Mouse (Mus musculus): ENCODE measurements around the gene Rgs3.

The Rgs3 gene

GRCm38 (mm10) chr4:62629461-62629860 lies 69.8 kb downstream of the Rgs3 start:
- DNase-seq (ENCODE audit: low spot score), result no peak

- peak; percentile 64 for DNase-seq (ENCODE audit: low spot score)
These were observed 70.3 kb downstream of the Rgs3 start for GRCm38 (mm10) chr4:62629905-62630304.

- no peak for DNase-seq (ENCODE audit: low spot score)
These were observed 73.6 kb downstream of the Rgs3 start for GRCm38 (mm10) chr4:62633243-62633642.

- DNase-seq (ENCODE audit: low spot score), result peak; percentile 46
These were observed 74.5 kb downstream of the Rgs3 start for GRCm38 (mm10) chr4:62634054-62634591.

- no peak for DNase-seq (ENCODE audit: low spot score)
These were observed 75.2 kb downstream of the Rgs3 start for GRCm38 (mm10) chr4:62634840-62635239.

GRCm38 (mm10) chr4:62636047-62636446 lies 76.4 kb downstream of the Rgs3 start:
- no peak for DNase-seq (ENCODE audit: low spot score)

- no peak for DNase-seq (ENCODE audit: low spot score)
These were observed 78.4 kb downstream of the Rgs3 start for GRCm38 (mm10) chr4:62637856-62638604.

- DNase-seq (ENCODE audit: low spot score), result no peak
These were observed 81.0 kb downstream of the Rgs3 start for GRCm38 (mm10) chr4:62640496-62641229.

- no peak for DNase-seq (ENCODE audit: low spot score)
These were observed 81.6 kb downstream of the Rgs3 start for GRCm38 (mm10) chr4:62641230-62641589.

- DNase-seq (ENCODE audit: low spot score), result no peak
These were observed 82.0 kb downstream of the Rgs3 start for GRCm38 (mm10) chr4:62641656-62642055.

GRCm38 (mm10) chr4:62643401-62643800 lies 83.8 kb downstream of the Rgs3 start:
- peak; percentile 57 for DNase-seq (ENCODE audit: low spot score)

- DNase-seq (ENCODE audit: low spot score), result no peak
These were observed 84.6 kb downstream of the Rgs3 start for GRCm38 (mm10) chr4:62644031-62644793.

- DNase-seq (ENCODE audit: low spot score), result no peak
These were observed 87.1 kb downstream of the Rgs3 start for GRCm38 (mm10) chr4:62646556-62647248.

- DNase-seq (ENCODE audit: low spot score), result no peak
These were observed 89.2 kb downstream of the Rgs3 start for GRCm38 (mm10) chr4:62648848-62649247.

- DNase-seq (ENCODE audit: low spot score), result no peak
These were observed 90.0 kb downstream of the Rgs3 start for GRCm38 (mm10) chr4:62649536-62650230.

- DNase-seq (ENCODE audit: low spot score), result no peak
These were observed 91.6 kb downstream of the Rgs3 start for GRCm38 (mm10) chr4:62651179-62651760.

GRCm38 (mm10) chr4:62652215-62652614 lies 92.6 kb downstream of the Rgs3 start:
- no peak for DNase-seq (ENCODE audit: low spot score)

- DNase-seq (ENCODE audit: low spot score), result no peak
These were observed 93.5 kb downstream of the Rgs3 start for GRCm38 (mm10) chr4:62652921-62653757.

- DNase-seq (ENCODE audit: low spot score), result no peak
These were observed 94.4 kb downstream of the Rgs3 start for GRCm38 (mm10) chr4:62653922-62654661.
